Mouse (Mus musculus): ENCODE measurements around the gene Flad1.

GRCm38 (mm10) chr3:89434532-89434931, 22.9 kb upstream of the Flad1 start:
- TF ChIP-seq CTCF (IDR thresholded peaks at IDR 0.05; ENCODE audit: control insufficient read depth, insufficient read depth, low read length) = no peak
- TF ChIP-seq POLR2A (IDR thresholded peaks at IDR 0.05; ENCODE audit: borderline replicate concordance, control insufficient read depth, low read depth, low read length) = no peak
